Mouse (Mus musculus) midbrain, postnatal 0 days (tissue): ENCODE measurements at regions not wholly inside any gene's neighbourhood (a gene's known extent, or its start where the extent isn't known, plus 50 kb on each side); places are given as distances from the start of the nearest gene placed in this dataset.

ENCODE experiments used
- ATAC-seq: fragments of 200-750 bp; cut with Nextera tagmentation; 2 replicates; pipeline ENCODE4 v1.8.0; 2017; ENCODE audit warnings: moderate number of reproducible peaks, mild to moderate bottlenecking, moderate TSS enrichment, moderate library complexity; ENCODE audit not compliant: low FRiP score
- DNase-seq: peaks from one replicate; pipeline ENCODE4 v3.0.0-alpha.2; 2015; ENCODE audit warnings: low spot score
- H3K27ac ChIP-seq: fragments of 300-500 bp; sonication (generic); 2 replicates; pipeline ENCODE4 v1.5.1; 2014; ENCODE audit warnings: low read depth, mild to moderate bottlenecking, low read length, mixed read lengths
- H3K27me3 ChIP-seq: fragments of 300-500 bp; sonication (generic); 2 replicates; pipeline ENCODE4 v1.6.1; 2014; ENCODE audit warnings: low read length, control low read depth, mixed read lengths; ENCODE audit not compliant: insufficient read depth
- H3K36me3 ChIP-seq: fragments of 300-500 bp; sonication (generic); 2 replicates; pipeline ENCODE4 v1.6.1; 2014; ENCODE audit warnings: low read length, control low read depth, mixed read lengths; ENCODE audit not compliant: insufficient read depth
- H3K4me1 ChIP-seq: fragments of 300-500 bp; sonication (generic); 2 replicates; pipeline ENCODE4 v1.6.1; 2014; ENCODE audit warnings: mild to moderate bottlenecking, control low read depth, antibody characterized with exemption, low read length, mixed read lengths; ENCODE audit not compliant: insufficient read depth
- H3K4me2 ChIP-seq: fragments of 300-500 bp; sonication (generic); 2 replicates; pipeline ENCODE4 v1.6.1; 2014; ENCODE audit warnings: low read depth, mild to moderate bottlenecking, low read length, mixed read lengths; ENCODE audit not compliant: poor library complexity, severe bottlenecking
- H3K4me3 ChIP-seq: fragments of 300-500 bp; sonication (generic); 2 replicates; pipeline ENCODE4 v1.5.1; 2014; ENCODE audit warnings: low read depth, mild to moderate bottlenecking, low read length, moderate library complexity
- H3K9ac ChIP-seq: fragments of 300-500 bp; sonication (generic); replicated peaks from 2 replicates; pipeline ENCODE4 v1.6.1; 2014; ENCODE audit warnings: mild to moderate bottlenecking, low read length, moderate library complexity, mixed read lengths; ENCODE audit not compliant: poor library complexity, severe bottlenecking
- H3K9me3 ChIP-seq: fragments of 300-500 bp; sonication (generic); 2 replicates; pipeline ENCODE4 v1.6.1; 2016; ENCODE audit warnings: low read length, control low read depth
- CTCF ChIP-seq: IDR thresholded peaks from 2 replicates; pipeline ENCODE4 v1.5.1; 2016; ENCODE audit warnings: antibody characterized with exemption, mild to moderate bottlenecking
- WGBS: fragments of 180-500 bp; shearing (Covaris S2); extraction: QIAGEN DNeasy Blood & Tissue Kit; methylation state at CpG from one replicate; pipeline ENCODE4 v1.1.7; 2014; 5-methylcytosine and 5-hydroxymethylcytosine counted together

DNA sequence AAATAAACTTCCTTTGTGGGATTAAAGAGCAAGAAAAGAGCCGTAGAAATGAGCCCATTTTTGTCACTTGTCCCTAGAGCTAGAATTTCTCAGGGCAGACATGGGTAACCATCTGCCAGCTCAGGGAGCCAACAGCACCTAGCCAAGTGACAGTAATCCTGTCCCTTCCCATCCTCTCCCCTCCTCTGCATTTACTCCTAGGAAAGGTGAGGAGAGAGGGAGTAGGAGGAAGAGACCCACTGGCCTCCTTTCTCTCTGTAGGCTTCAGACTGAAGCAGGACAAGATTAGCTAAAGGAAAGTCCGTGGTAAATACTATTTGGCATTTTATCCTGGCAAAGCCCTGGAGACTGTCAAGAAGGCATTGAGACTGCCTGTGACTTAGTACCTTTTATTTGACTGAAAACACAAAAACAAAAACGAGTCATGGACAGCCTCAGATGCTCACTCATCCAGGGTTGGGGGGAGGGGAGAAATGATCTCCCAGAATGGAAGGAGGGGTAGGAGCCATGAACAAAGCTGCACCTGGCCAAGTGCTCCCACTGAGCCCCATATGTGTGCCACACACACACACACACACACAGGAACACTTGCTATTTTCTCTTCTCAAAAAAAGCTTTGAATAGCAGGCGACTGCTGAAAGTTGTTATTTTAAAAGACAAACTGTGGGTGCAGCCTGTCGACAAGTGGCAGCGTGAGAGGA lies 136.6 kb upstream of the Zfand5 start:
- peaks cover 4% of the 10 kb centered on the region; the same call in 1 of the 2 replicates for H3K4me1 ChIP-seq
- no peak overlapping the region for H3K9ac ChIP-seq
- ATAC-seq: peak; percentile 57; the same call in 1 of the 2 replicates
- no peak overlapping the region for H3K4me2 ChIP-seq
- H3K27ac ChIP-seq: no peak overlapping the region
- H3K4me3 ChIP-seq: no peak overlapping the region
- DNase-seq: peak; percentile 80
- WGBS: 16% methylated on average over 6 of the region's 6 CpGs
- no peaks in the 10 kb centered on the region for H3K9me3 ChIP-seq
- no peaks in the 10 kb centered on the region for H3K36me3 ChIP-seq
- TF ChIP-seq CTCF: no peak
- no peaks in the 10 kb centered on the region for H3K27me3 ChIP-seq

DNA sequence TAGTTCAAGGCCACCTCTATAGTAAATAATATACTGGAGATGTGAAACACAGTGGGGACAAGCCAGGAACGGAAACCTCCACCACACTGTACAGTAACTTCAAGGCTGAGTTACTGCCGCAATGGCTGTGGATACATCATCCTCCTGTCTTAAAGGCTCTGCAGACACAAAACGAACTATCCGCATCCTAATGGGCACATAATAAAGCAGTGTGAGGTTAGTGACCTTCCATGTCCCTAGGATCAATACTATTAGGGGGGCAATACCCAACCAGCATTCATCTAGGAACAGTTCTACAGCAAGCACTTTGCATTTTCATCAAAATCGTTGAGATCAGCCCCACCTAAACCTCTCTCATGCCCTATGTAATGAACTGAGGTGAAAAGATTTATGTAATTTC lies 142.4 kb upstream of the Zfand5 start:
- Histone ChIP-seq H3K27ac (no peak overlapping the region), H3K4me1 (no peaks in the 10 kb centered on the region; the same call in 1 of the 2 replicates), H3K9me3 (no peaks in the 10 kb centered on the region), H3K4me3 (no peak overlapping the region), H3K27me3 (no peaks in the 10 kb centered on the region), H3K4me2 (no peak overlapping the region), H3K9ac (no peak overlapping the region), H3K36me3 (no peaks in the 10 kb centered on the region)
- no peak for TF ChIP-seq CTCF
- no peak for ATAC-seq
- WGBS: 74% methylated on average over 5 of the region's 5 CpGs
- DNase-seq: no peak

DNA sequence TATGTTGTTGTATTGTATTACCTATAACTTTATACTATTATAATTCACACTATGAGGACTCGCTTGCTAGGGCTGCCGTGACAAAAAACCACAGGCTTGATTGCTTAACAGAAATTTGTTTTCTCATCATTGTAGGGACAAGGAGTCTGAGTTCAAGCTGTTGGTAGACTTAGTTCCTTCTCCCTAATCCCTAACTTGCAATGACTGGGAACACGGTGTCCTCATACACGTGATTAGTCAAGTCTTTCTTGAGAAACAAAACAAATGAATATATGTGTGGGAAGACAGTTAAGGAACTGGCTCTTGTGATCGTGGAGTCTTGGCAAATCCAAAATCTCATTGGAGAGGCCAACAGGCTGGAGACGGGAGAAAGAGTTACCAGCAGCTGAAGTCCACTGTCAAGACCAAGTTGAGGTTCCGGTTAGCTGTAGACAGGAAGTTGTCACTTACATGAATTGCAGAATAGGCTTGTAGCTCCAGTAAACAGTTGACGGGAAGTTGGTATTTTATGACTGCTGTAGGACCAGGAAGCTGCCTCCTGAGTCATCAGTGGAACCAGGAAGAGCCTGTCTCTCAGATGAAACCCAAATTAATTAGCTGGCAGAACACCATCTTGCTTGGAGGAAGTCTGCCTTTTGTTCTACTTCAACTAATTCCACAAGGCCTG lies 144.9 kb upstream of the Zfand5 start:
- no peaks in the 10 kb centered on the region for H3K27me3 ChIP-seq
- DNase-seq: no peak
- H3K9ac ChIP-seq: no peak overlapping the region
- H3K9me3 ChIP-seq: no peaks in the 10 kb centered on the region
- no peak overlapping the region for H3K4me3 ChIP-seq
- H3K4me1 ChIP-seq: no peaks in the 10 kb centered on the region; the same call in 1 of the 2 replicates
- no peak for TF ChIP-seq CTCF
- H3K36me3 ChIP-seq: no peaks in the 10 kb centered on the region
- no peak overlapping the region for H3K4me2 ChIP-seq
- 95% methylated on average over 8 of the region's 8 CpGs for WGBS
- no peak overlapping the region for H3K27ac ChIP-seq
- no peak for ATAC-seq

DNA sequence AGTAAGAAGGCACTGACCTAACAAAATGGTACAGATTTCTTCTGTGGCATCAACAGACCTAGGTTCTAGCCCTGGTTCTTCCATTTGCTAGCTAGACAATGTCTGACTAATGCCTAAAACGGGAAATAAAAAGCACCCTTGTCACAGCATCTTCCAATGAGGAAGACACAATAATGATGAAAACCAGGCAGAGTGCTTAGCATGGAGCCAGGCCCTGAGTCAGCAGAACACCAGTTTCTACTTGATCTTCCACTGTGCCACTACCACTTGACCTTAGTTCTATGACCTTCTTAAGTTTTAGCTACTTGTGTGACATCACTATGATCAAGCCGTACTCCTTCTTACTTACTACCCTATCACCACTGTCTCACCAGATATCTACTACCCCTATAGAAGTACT lies 145.4 kb upstream of the Zfand5 start:
- H3K4me1 ChIP-seq: no peaks in the 10 kb centered on the region; the same call in 1 of the 2 replicates
- DNase-seq (no peak), ATAC-seq (no peak)
- 93% methylated on average over 2 of the region's 2 CpGs for WGBS
- no peak for TF ChIP-seq CTCF
- H3K36me3 ChIP-seq: no peaks in the 10 kb centered on the region
- no peak overlapping the region for H3K27ac ChIP-seq
- no peak overlapping the region for H3K4me2 ChIP-seq
- H3K27me3 ChIP-seq: no peaks in the 10 kb centered on the region
- no peak overlapping the region for H3K4me3 ChIP-seq
- H3K9ac ChIP-seq: no peak overlapping the region
- H3K9me3 ChIP-seq: no peaks in the 10 kb centered on the region

DNA sequence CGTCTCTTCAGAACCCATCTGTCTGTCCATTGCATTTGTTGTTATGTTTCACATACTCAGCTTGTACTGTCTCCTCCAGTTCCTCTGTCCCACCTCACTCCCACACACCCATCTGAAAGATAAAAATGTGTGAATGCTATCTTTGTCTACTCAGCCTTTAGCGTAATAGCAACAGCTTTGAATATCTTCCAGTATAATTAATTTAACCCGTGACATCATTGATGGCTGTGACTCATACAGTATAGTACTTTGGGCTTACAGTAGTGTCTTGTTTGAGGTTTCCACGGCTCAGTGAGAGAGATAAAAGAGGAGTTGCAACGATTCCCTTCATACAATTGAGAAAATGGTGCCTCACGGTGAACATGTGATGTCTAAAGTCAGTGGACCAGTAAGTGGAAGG lies 152.6 kb upstream of the Zfand5 start:
- H3K4me1 ChIP-seq: no peaks in the 10 kb centered on the region
- no peaks in the 10 kb centered on the region for H3K9me3 ChIP-seq
- no peak for DNase-seq
- WGBS: 84% methylated on average over 6 of the region's 6 CpGs
- ATAC-seq: no peak
- TF ChIP-seq CTCF: no peak
- H3K27ac ChIP-seq: no peak overlapping the region
- H3K4me3 ChIP-seq: no peak overlapping the region
- H3K27me3 ChIP-seq: no peaks in the 10 kb centered on the region
- no peak overlapping the region for H3K9ac ChIP-seq
- H3K36me3 ChIP-seq: no peaks in the 10 kb centered on the region
- no peak overlapping the region for H3K4me2 ChIP-seq

DNA sequence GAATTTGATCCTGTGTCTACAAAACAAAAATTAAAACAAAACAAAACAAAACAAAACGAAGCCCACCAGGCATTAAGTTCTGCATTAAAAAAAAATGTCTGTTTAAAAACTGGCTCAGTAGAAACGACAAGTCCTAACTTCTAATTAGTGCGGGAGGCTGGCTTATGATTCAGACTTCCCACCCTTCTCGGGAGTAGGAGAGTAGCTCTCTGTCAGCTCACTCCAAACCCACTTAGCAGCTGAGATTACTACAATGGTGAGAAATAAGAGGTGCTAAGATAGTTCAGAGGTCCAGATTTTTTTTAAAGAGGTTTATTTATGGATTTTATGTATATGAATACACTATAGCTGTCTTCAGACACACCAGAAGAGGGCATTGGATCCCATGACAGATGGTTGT lies 153.3 kb upstream of the Zfand5 start:
- Histone ChIP-seq H3K4me1 (no peaks in the 10 kb centered on the region), H3K27ac (no peak overlapping the region), H3K27me3 (no peaks in the 10 kb centered on the region), H3K9ac (no peak overlapping the region), H3K4me2 (no peak overlapping the region), H3K4me3 (no peak overlapping the region), H3K9me3 (no peaks in the 10 kb centered on the region), H3K36me3 (no peaks in the 10 kb centered on the region)
- TF ChIP-seq CTCF: no peak
- 86% methylated on average over 4 of the region's 4 CpGs for WGBS
- ATAC-seq (no peak), DNase-seq (no peak)
